Mouse (Mus musculus): ENCODE data around the gene Tns2.

- TF ChIP-seq POLR2A (IDR thresholded peaks at IDR 0.05; ENCODE audit: low read depth, low read length) = no peak
- TF ChIP-seq CTCF (IDR thresholded peaks at IDR 0.05; ENCODE audit: extremely low read depth, insufficient read length, insufficient replicate concordance, low read depth, low read length) = no peak
These were observed 15.6 kb downstream of the Tns2 start for GRCm38 (mm10) chr15:102115731-102116231.
